Mouse (Mus musculus) thymus, postnatal 4 days (tissue): ENCODE data around the gene Tex14.

ENCODE experiments used
- DNase-seq: peaks from one replicate; pipeline ENCODE4 v3.0.0; 2021

Tex14 gene

GRCm38 (mm10) chr11:87595976-87596375 lies 191.1 kb downstream of the Tex14 start:
- no peak for DNase-seq

- no peak for DNase-seq
Measured at GRCm38 (mm10) chr11:87596492-87596891, 191.6 kb downstream of the Tex14 start.

- DNase-seq = no peak
Measured at GRCm38 (mm10) chr11:87597061-87597460, 192.2 kb downstream of the Tex14 start.

- DNase-seq = no peak
Measured at GRCm38 (mm10) chr11:87599395-87600089, 194.7 kb downstream of the Tex14 start.

- DNase-seq = peak; percentile 6
Measured at GRCm38 (mm10) chr11:87600322-87600853, 195.5 kb downstream of the Tex14 start.

- peak; percentile 3 for DNase-seq
Measured at GRCm38 (mm10) chr11:87602234-87602633, 197.4 kb downstream of the Tex14 start.

GRCm38 (mm10) chr11:87603571-87603970 lies 198.7 kb downstream of the Tex14 start:
- no peak for DNase-seq
